Mouse (Mus musculus) cerebellum, adult 2 months (tissue): ENCODE measurements around the gene Satb2.

Experiments
- CTCF ChIP-seq: fragments of 200-500 bp; IDR thresholded peaks from 2 replicates; pipeline ENCODE4 v1.5.1; 2011; ENCODE audit warnings: low read depth, mild to moderate bottlenecking, control low read depth, low read length, moderate library complexity, borderline replicate concordance; ENCODE audit not compliant: insufficient read depth
- POLR2A ChIP-seq: fragments of 200-500 bp; IDR thresholded peaks from 2 replicates; pipeline ENCODE4 v1.6.1; 2011; ENCODE audit warnings: low read length, control low read depth, borderline replicate concordance; ENCODE audit not compliant: insufficient read depth

- TF ChIP-seq CTCF (no peak), POLR2A (no peak)
Observed at GRCm38 (mm10) chr1:56982631-56983030, 4.2 kb upstream of the Satb2 start.
